Mouse (Mus musculus) ZHBTc4 (cell line): ENCODE results near the gene Rsrp1.

Experiments used
- DNase-seq: peaks from one replicate; pipeline ENCODE4 v3.0.0-alpha.2; 2011; ENCODE audit warnings: low read depth, low spot score

Rsrp1 gene

GRCm38 (mm10) chr4:134923258-134924018 lies at the start of gene Rsrp1:
Rsrp1 (plus strand) TSS chr4:134923592.
- peak; percentile 99 for DNase-seq

GRCm38 (mm10) chr4:134876171-134876570 lies 47.2 kb upstream of the Rsrp1 start:
- DNase-seq, result no peak

- peak; percentile 76 for DNase-seq
Observed at GRCm38 (mm10) chr4:134879410-134879981, 43.9 kb upstream of the Rsrp1 start.

- DNase-seq, result peak; percentile 71
Observed at GRCm38 (mm10) chr4:134880041-134880440, 43.4 kb upstream of the Rsrp1 start.

- DNase-seq, result peak; percentile 88
Observed at GRCm38 (mm10) chr4:134883266-134883665, 40.1 kb upstream of the Rsrp1 start.

GRCm38 (mm10) chr4:134883808-134884207 lies 39.6 kb upstream of the Rsrp1 start:
- DNase-seq, result no peak

GRCm38 (mm10) chr4:134884364-134884763 lies 39.0 kb upstream of the Rsrp1 start:
- no peak for DNase-seq

GRCm38 (mm10) chr4:134892096-134892495 lies 31.3 kb upstream of the Rsrp1 start:
- no peak for DNase-seq

GRCm38 (mm10) chr4:134897256-134897655 lies 26.1 kb upstream of the Rsrp1 start:
- DNase-seq, result no peak

- no peak for DNase-seq
Observed at GRCm38 (mm10) chr4:134901126-134901525, 22.3 kb upstream of the Rsrp1 start.

GRCm38 (mm10) chr4:134903046-134903445 lies 20.3 kb upstream of the Rsrp1 start:
- no peak for DNase-seq

GRCm38 (mm10) chr4:134911406-134911805 lies 12.0 kb upstream of the Rsrp1 start:
- DNase-seq, result peak; percentile 46

GRCm38 (mm10) chr4:134913413-134913812 lies 10.0 kb upstream of the Rsrp1 start:
- DNase-seq, result peak; percentile 87

GRCm38 (mm10) chr4:134914122-134914863 lies 9.1 kb upstream of the Rsrp1 start:
- DNase-seq, result no peak

GRCm38 (mm10) chr4:134914864-134915209 lies 8.6 kb upstream of the Rsrp1 start, which contains the start of gene Tmem50a:
Tmem50a (minus strand) TSS chr4:134915024.
- peak; percentile 97 for DNase-seq

- no peak for DNase-seq
Observed at GRCm38 (mm10) chr4:134915223-134916050, 8.0 kb upstream of the Rsrp1 start.

GRCm38 (mm10) chr4:134917194-134917593 lies 6.2 kb upstream of the Rsrp1 start:
- DNase-seq, result no peak

GRCm38 (mm10) chr4:134918381-134918780 lies 5.0 kb upstream of the Rsrp1 start:
- DNase-seq, result no peak

- peak; percentile 70 for DNase-seq
Observed at GRCm38 (mm10) chr4:134919733-134920540, 3.5 kb upstream of the Rsrp1 start.

GRCm38 (mm10) chr4:134920631-134921030 lies 2.8 kb upstream of the Rsrp1 start:
- no peak for DNase-seq

GRCm38 (mm10) chr4:134921703-134922102 lies 1.7 kb upstream of the Rsrp1 start:
- no peak for DNase-seq
